Mouse (Mus musculus) liver, adult 2 months (tissue): ENCODE measurements around the gene Plekhh3. TPM values are rescaled to one million over a fixed set of nuclear protein-coding genes. Genes with fewer than 3 reads are reported as not detected.

ENCODE experiments used
- DNase-seq: peaks from one replicate; pipeline ENCODE4 v3.0.0-alpha.2; 2011; ENCODE audit warnings: low read depth, low spot score; ENCODE audit errors: extremely low read depth
- H3K27ac ChIP-seq: fragments of 200-500 bp; replicated peaks from 2 replicates; pipeline ENCODE4 v1.5.1; 2012; ENCODE audit warnings: low read depth, mild to moderate bottlenecking, control low read depth, inconsistent platforms, low read length; ENCODE audit not compliant: insufficient read depth
- H3K27me3 ChIP-seq: fragments of 200-500 bp; 2 replicates; pipeline ENCODE4 v1.6.1; 2012; ENCODE audit warnings: mild to moderate bottlenecking, moderate library complexity, low read length, inconsistent platforms; ENCODE audit not compliant: control insufficient read depth, insufficient read depth
- H3K36me3 ChIP-seq: fragments of 200-500 bp; 2 replicates; pipeline ENCODE4 v1.6.1; 2012; ENCODE audit warnings: low read length, inconsistent platforms; ENCODE audit not compliant: control insufficient read depth, insufficient read depth
- H3K4me1 ChIP-seq: fragments of 200-500 bp; 2 replicates; pipeline ENCODE4 v1.6.1; 2011; ENCODE audit warnings: low read length; ENCODE audit not compliant: control insufficient read depth, insufficient read depth
- H3K4me3 ChIP-seq: fragments of 200-500 bp; 2 replicates; pipeline ENCODE4 v1.5.1; 2011; ENCODE audit warnings: low read depth, mild to moderate bottlenecking, control low read depth, low read length, moderate library complexity; ENCODE audit not compliant: insufficient read depth
- H3K79me2 ChIP-seq: fragments of 200-500 bp; 2 replicates; pipeline ENCODE4 v1.6.1; 2012; ENCODE audit warnings: inconsistent platforms, mild to moderate bottlenecking, low read length, moderate library complexity; ENCODE audit not compliant: control insufficient read depth, insufficient read depth
- H3K9ac ChIP-seq: fragments of 200-500 bp; 2 replicates; pipeline ENCODE4 v1.6.1; 2012; ENCODE audit warnings: low read depth, mild to moderate bottlenecking, control low read depth, inconsistent platforms, low read length
- CTCF ChIP-seq: fragments of 200-500 bp; IDR thresholded peaks from 2 replicates; pipeline ENCODE4 v1.5.1; 2011; ENCODE audit warnings: low read depth, low read length, control low read depth
- POLR2A ChIP-seq: fragments of 200-500 bp; IDR thresholded peaks from 2 replicates; pipeline ENCODE4 v1.6.1; 2011; ENCODE audit warnings: low read length, control low read depth; ENCODE audit not compliant: insufficient read depth; ENCODE audit errors: extremely low read depth
- WGBS: fragments of 180-500 bp; shearing (Covaris S2); methylation state at CpG from one replicate; pipeline ENCODE4 v1.1.7; 2018; 5-methylcytosine and 5-hydroxymethylcytosine counted together
- polyA plus RNA-seq: library from polyadenylated mRNA; depleted of rRNA; stranded (reverse); fragments of >200 nt; gene quantifications from 2 replicates; pipeline ENCODE4 v1.2.3, GENCODE M21; 2012
- total RNA-seq: library from RNA; depleted of rRNA; stranded (reverse); fragments of >200 nt; gene quantifications from 2 replicates; pipeline ENCODE4 v1.2.3, GENCODE M21; 2014

Gene Plekhh3
- total and polyA plus RNA-seq, 2 experiments, result 3.9 to 11.5 TPM

DNA sequence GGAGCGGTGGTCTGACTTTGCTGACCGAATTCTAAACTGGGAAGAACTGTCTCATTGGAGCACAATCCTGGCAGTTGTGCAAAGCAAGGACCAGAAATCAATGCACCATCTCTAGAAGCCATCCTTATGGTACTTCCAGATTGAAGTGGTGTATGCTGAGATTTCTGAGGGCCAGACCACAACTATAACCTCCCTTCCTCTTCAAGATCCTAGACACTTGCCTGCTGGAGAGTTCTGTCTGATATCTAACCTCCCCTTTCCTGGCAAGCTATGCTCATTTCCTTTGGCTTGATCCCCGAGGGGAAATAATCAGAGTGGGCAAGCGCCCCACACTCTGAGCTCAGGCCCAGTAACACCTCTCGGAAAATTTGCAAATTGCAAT lies 1.3 kb upstream of the Plekhh3 start:
- H3K27me3 ChIP-seq, result no peaks in the 10 kb centered on the region
- H3K4me3 ChIP-seq, result peak overlapping the region; percentile 69
- H3K36me3 ChIP-seq, result peaks cover 5% of the 10 kb centered on the region; the same call in 1 of the 2 replicates
- H3K4me1 ChIP-seq, result peaks cover 22% of the 10 kb centered on the region
- no peak for DNase-seq
- H3K27ac ChIP-seq, result peak overlapping the region; percentile 90
- peaks cover 12% of the 10 kb centered on the region; the same call in 1 of the 2 replicates for H3K79me2 ChIP-seq
- peak overlapping the region; percentile 80 for H3K9ac ChIP-seq
- 10% methylated on average over 5 of the region's 5 CpGs for WGBS
- no peak for TF ChIP-seq CTCF
- no peak for TF ChIP-seq POLR2A

DNA sequence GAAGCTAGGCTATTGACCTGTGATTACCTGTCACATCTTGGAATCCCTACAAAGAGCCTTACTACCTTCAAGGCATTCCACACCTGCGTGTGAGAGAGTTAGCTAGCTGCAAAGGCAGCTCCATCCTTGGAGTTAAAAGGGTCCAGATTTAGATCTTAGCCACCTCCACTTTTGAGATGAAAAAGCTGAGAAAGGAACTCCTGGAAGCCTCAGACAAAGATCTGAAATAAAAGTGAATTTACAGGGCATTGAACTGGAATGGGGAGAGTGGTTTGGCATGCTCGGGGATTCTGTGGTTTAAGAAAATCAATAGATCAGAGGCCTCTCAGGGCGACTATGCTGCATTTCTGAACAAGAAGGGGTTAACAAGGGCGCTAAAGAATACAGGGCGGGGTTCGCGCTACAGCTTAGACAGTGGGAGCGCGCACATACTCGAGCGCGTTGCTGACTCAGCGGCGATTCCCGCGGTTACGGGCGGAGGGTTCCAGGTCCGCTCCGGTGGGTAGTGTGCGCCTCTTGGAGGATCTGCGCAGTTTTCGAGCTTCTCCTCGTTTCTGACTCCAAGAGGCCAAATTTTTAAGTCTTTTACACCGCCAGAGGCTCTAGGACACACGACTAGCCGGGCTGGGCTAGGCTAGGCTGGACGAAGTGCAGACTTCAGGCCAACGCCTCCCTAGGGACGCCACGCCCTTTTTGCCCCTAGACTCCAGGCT lies 726 bp upstream of the Plekhh3 start:
- H3K27ac ChIP-seq, result peak overlapping the region; percentile 90
- peak overlapping the region; percentile 80 for H3K9ac ChIP-seq

DNA sequence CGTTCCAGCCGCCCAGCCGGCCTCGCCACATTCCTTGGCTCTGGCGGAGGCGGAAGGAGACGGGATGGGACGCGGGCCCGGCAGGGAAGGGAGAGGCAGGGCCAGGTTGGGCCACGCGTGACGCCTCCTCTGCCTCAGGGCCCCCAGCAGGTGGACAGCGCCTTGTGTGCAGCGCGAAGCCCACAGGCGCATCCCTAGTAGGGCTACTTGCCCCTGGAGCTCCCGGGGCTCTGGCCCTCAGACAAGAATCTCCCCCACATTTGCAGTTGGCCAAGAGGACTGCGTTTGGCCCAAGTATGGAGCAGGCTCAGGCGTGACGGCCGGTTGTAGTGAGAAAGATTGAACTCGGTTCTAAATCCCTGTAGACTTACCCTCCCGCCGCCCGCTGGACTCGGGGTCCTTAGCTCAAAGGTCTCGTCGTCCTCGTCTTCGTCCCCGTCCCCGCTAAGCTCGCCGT lies 769 bp downstream of the Plekhh3 start, which contains the start of gene Cntnap1:
Cntnap1 (plus strand) TSS at position 170 of the 457 bp plus-strand sequence.
- under 1% methylated on average over 35 of the region's 35 CpGs for WGBS
- peak within 1 kb of the TSS; percentile 86 for H3K9ac ChIP-seq
- H3K36me3 ChIP-seq, result peaks cover 17% of the 10 kb centered on the region
- H3K79me2 ChIP-seq, result peaks cover 12% of the 10 kb centered on the region; the same call in 1 of the 2 replicates
- peak; percentile 53 for DNase-seq
- H3K4me3 ChIP-seq, result peak within 1 kb of the TSS; percentile 80
- no peaks in the 10 kb centered on the region for H3K27me3 ChIP-seq
- H3K4me1 ChIP-seq, result peaks cover 22% of the 10 kb centered on the region
- peak within 1 kb of the TSS; percentile 82 for H3K27ac ChIP-seq
- no peak for TF ChIP-seq POLR2A
- TF ChIP-seq CTCF, result peak; percentile 22; the same call in 1 of the 2 replicates

More for the DNA sequence above, 726 bp upstream of the Plekhh3 start:
- peak; percentile 86 for DNase-seq
- Histone ChIP-seq H3K4me3 (peak overlapping the region; percentile 69), H3K79me2 (peaks cover 12% of the 10 kb centered on the region; the same call in 1 of the 2 replicates), H3K36me3 (peaks cover 10% of the 10 kb centered on the region; the same call in 1 of the 2 replicates), H3K4me1 (peaks cover 22% of the 10 kb centered on the region), H3K27me3 (no peaks in the 10 kb centered on the region)
- TF ChIP-seq POLR2A, result no peak
- TF ChIP-seq CTCF, result no peak
- 1% methylated on average over 31 of the region's 31 CpGs for WGBS

DNA sequence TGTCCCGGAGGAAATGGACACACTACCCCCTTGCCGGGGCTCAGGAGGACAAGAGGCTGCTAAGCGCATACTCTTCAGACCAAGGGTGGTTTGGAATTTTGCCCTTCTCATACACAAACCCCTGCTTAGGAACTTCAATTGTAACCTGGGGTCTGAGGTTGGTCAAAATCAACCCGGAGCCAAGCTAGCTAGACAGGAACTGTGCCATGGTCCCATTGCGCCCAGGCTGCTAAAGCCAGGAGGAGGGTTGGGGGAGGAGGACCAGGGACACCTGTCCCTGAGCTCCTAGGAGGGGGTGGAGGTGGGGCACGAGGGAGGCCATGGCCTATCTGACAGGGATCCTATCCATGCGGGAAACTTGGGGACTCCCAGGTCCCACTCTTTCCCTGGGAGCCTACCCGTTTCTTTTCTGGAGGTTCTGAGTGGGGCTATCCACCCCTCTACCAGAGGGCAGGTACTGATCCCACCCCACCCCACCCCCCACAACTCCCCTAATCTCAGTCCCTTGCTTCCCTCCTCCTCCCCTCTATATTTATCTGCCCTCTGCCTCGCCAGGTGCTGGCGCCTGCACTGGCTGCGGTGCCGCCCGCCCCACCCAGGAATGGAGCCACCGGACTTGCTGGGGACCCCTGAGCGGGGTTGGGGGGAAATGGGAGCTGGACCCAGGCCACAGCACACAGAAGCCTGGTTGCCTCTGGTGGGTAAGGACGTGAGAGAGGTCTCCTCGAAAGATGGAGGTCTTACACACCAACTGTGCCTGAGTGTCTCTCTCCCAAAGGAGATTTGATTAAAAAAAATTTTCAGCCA lies 1.6 kb downstream of the Plekhh3 start:
- H3K79me2 ChIP-seq, result peaks cover 12% of the 10 kb centered on the region; the same call in 1 of the 2 replicates
- H3K4me1 ChIP-seq, result peaks cover 22% of the 10 kb centered on the region
- no peak overlapping the region for H3K27ac ChIP-seq

DNA sequence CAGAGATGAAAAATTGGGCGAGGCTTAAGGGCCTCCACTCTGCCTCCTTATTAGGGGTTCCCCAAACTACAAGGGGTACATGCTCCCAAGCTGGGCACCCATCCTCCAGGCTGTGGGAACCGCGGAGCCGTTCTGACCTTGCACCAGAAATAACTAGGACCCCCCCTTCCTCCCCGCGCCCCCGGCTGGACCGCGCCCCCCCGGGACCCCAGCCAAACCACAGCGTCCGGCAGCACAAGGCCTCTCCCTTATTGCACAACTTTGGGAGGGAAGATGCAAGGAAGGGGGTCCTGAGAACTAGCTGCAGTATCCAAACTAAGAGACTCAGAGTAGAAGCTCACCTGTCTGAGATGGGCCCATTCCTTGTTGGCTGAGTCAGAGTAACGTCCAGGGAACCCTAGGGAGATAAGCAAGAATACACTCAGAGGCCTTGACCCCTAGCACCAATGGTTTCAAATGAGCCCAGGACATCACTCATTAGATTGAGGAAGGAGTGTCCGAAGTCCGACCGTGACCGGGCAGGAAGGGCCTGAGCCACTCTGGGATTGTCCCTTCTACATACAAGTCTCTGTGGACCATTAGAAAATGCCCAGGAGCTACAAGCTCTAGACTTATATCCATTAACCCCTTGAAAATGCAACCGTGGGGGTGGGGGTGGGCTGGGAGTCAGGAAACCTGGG lies 2.7 kb downstream of the Plekhh3 start:
- Histone ChIP-seq H3K79me2 (peaks cover 12% of the 10 kb centered on the region; the same call in 1 of the 2 replicates), H3K4me1 (peaks cover 15% of the 10 kb centered on the region), H3K4me3 (no peak overlapping the region), H3K27me3 (no peaks in the 10 kb centered on the region), H3K9ac (no peak overlapping the region), H3K36me3 (peaks cover 32% of the 10 kb centered on the region), H3K27ac (no peak overlapping the region)
- no peak for DNase-seq
- 56% methylated on average over 18 of the region's 18 CpGs for WGBS
- TF ChIP-seq POLR2A, result no peak
- no peak for TF ChIP-seq CTCF

More for the DNA sequence above, 1.6 kb downstream of the Plekhh3 start:
- Histone ChIP-seq H3K27me3 (no peaks in the 10 kb centered on the region), H3K4me3 (peak overlapping the region; percentile 80), H3K36me3 (peaks cover 26% of the 10 kb centered on the region), H3K9ac (peak overlapping the region; percentile 86)
- 40% methylated on average over 17 of the region's 17 CpGs for WGBS
- TF ChIP-seq CTCF, result no peak
- TF ChIP-seq POLR2A, result no peak
- DNase-seq, result no peak
